Mouse (Mus musculus): ENCODE measurements around the gene Dcst2.

DNA sequence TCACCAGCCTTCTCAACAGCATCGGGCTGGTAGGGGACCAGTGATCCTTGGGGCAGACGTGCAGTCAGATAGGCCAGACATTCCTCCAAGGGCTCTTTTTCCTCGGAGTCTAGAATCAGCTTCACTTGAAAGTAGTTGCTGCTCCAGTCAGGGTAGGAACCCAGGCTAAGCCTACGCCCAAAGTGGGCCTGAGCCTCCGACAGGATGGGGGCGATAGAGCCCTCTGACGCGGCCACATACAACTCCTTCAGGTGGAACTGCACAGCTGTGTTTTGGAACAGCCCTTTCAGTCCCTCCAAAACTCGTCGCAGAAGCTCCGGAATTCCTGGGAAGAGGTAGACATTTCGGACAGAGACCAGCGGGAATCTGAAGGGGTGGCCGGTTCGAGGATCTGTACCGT is 46.7 kb downstream of the Dcst2 start:
- TF ChIP-seq MAFK (IDR thresholded peaks at IDR 0.05; ENCODE audit: insufficient read depth, low read depth, low read length) (no peak), ZNF384 (IDR thresholded peaks at IDR 0.05; ENCODE audit: low read depth, low read length) (no peak), ZC3H11A (IDR thresholded peaks at IDR 0.05; ENCODE audit: borderline replicate concordance, low read depth, low read length) (no peak), CHD2 (IDR thresholded peaks at IDR 0.05; ENCODE audit: low read depth, low read length) (no peak), HCFC1 (IDR thresholded peaks at IDR 0.05; ENCODE audit: borderline replicate concordance, insufficient read depth, low read length) (no peak)

Data from ES-E14 (cell line).